Mouse (Mus musculus) heart, embryonic 14.5 days (tissue): Measurements from ENCODE around the gene Slc2a9. TPM values are rescaled to one million over a fixed set of nuclear protein-coding genes. Genes with fewer than 3 reads are reported as not detected.

Experiments used
- ATAC-seq: fragments of 200-750 bp; cut with Nextera tagmentation; 2 replicates; pipeline ENCODE4 v1.8.0; 2017; ENCODE audit warnings: low read depth, moderate TSS enrichment; ENCODE audit not compliant: insufficient number of reproducible peaks, insufficient read depth, low FRiP score
- H3K27ac ChIP-seq, 2 experiments: fragments of 200-500 bp in 1 of 2; fragments of 300-500 bp in 1 of 2; sonication (generic) in 1 of 2; replicated peaks in 1 of 2; 2 replicates each; pipeline ENCODE4 v1.5.1; 2012 to 2014; ENCODE audit warnings: low read depth in 2 of 2, low read length in 2 of 2, control low read depth in 1 of 2, mild to moderate bottlenecking in 1 of 2, mixed read lengths in 1 of 2; ENCODE audit not compliant: control insufficient read depth in 1 of 2, insufficient read depth in 1 of 2
- H3K27me3 ChIP-seq: fragments of 300-500 bp; sonication (generic); 2 replicates; pipeline ENCODE4 v1.6.1; 2014; ENCODE audit warnings: mild to moderate bottlenecking, low read length, control low read depth; ENCODE audit not compliant: control insufficient read depth, insufficient read depth
- H3K36me3 ChIP-seq: fragments of 300-500 bp; sonication (generic); 2 replicates; pipeline ENCODE4 v1.6.1; 2014; ENCODE audit warnings: mild to moderate bottlenecking, control low read depth, low read length, mixed read lengths; ENCODE audit not compliant: control insufficient read depth, insufficient read depth
- H3K4me1 ChIP-seq, 2 experiments: fragments of 200-500 bp in 1 of 2; fragments of 300-500 bp in 1 of 2; sonication (generic) in 1 of 2; 2 replicates each; pipeline ENCODE4 v1.6.1; 2012 to 2014; ENCODE audit warnings: low read length in 2 of 2, control low read depth in 1 of 2, mixed read lengths in 1 of 2; ENCODE audit not compliant: control insufficient read depth in 2 of 2, insufficient read depth in 2 of 2
- H3K4me2 ChIP-seq: fragments of 300-500 bp; sonication (generic); 2 replicates; pipeline ENCODE4 v1.6.1; 2014; ENCODE audit warnings: mild to moderate bottlenecking, low read length
- H3K4me3 ChIP-seq, 2 experiments: fragments of 200-500 bp in 1 of 2; fragments of 300-500 bp in 1 of 2; sonication (generic) in 1 of 2; 2 replicates each; pipeline ENCODE4 v1.5.1; 2012 to 2014; ENCODE audit warnings: low read length in 2 of 2, mild to moderate bottlenecking in 2 of 2, control low read depth in 1 of 2, low read depth in 1 of 2, moderate library complexity in 1 of 2; ENCODE audit not compliant: control insufficient read depth in 1 of 2, insufficient read depth in 1 of 2
- H3K9ac ChIP-seq: fragments of 300-500 bp; sonication (generic); 2 replicates; pipeline ENCODE4 v1.6.1; 2014; ENCODE audit warnings: mild to moderate bottlenecking, low read length
- H3K9me3 ChIP-seq: fragments of 300-500 bp; sonication (generic); 2 replicates; pipeline ENCODE4 v1.6.1; 2016; ENCODE audit warnings: low read length, control low read depth; ENCODE audit not compliant: control insufficient read depth
- WGBS: fragments of 180-500 bp; shearing (Covaris S2); extraction: QIAGEN DNeasy Blood & Tissue Kit; methylation state at CpG from one replicate; pipeline ENCODE4 v1.1.7; 2014; 5-methylcytosine and 5-hydroxymethylcytosine counted together
- polyA plus RNA-seq: library from polyadenylated mRNA; unstranded; fragments of >200 nt; fragmentation: Nextera tagmentation; extraction: Ambion mirVana; gene quantifications from 2 replicates; pipeline ENCODE4 v1.2.1, GENCODE M21; 2014

Slc2a9 gene
- polyA plus RNA-seq, 1 experiment from 2014 or later = 0.32 TPM

- 0 out of 2 replicates have a peak, but pooled peaks cover 3% of the 10 kb centered on the region for H3K27me3 ChIP-seq
- H3K4me2 ChIP-seq = no peak overlapping the region
- no peak overlapping the region for H3K27ac ChIP-seq
- no peak overlapping the region for H3K9ac ChIP-seq
- H3K9me3 ChIP-seq = no peaks in the 10 kb centered on the region
- WGBS = 28% methylated on average over 4 of the region's 4 CpGs
- H3K36me3 ChIP-seq = no peaks in the 10 kb centered on the region
- H3K4me1 ChIP-seq = peaks cover 6 to 8% of the 10 kb centered on the region in 2 experiments; a peak in 3 of 4 replicates
- H3K4me3 ChIP-seq = no peak overlapping the region
- ATAC-seq = no peak; the same call in 1 of the 2 replicates
Observed at GRCm38 (mm10) chr5:38479027-38479426, 23.9 kb downstream of the Slc2a9 start.

DNA sequence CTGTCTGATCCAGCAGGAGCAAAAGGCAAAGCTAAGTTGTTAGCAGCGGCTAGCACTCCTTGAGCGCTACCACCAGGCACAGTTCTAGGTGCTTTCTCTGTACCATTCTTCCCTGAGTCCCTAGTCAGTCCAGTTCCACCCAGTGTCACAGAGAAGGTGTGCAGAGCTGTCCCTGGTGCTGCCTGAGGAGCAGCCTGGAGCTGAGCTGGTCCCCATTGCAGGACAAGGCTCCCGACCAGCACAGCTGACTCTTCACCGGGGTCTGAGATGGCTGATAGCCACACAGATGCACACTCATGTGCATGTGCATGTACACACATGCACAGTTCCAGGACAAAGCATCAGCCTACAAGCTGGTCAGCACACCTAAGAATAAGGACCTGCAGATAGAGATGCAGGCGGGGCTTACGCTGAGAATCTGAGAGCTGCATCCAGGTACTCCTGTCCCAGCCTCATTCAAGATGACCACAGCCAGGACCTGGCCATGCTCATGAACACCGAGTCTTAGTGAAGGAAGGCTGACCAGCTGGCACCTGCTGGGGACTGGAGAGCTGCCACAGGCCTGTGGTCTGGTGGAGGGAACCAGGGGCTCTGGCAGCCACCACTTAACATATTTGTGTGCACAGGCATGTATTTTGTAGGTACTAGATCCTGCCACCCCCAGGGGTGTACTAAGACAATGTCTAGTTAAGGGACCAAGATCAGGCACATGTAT lies 25.1 kb downstream of the Slc2a9 start:
- Histone ChIP-seq H3K4me3 (no peak overlapping the region), H3K4me1 (peaks cover 6 to 8% of the 10 kb centered on the region in 2 experiments; a peak in 3 of 4 replicates), H3K27ac (no peak overlapping the region), H3K36me3 (no peaks in the 10 kb centered on the region), H3K27me3 (0 out of 2 replicates have a peak, but pooled peaks cover under 1% of the 10 kb centered on the region), H3K9me3 (no peaks in the 10 kb centered on the region), H3K9ac (no peak overlapping the region), H3K4me2 (no peak overlapping the region)
- no peak; the same call in 1 of the 2 replicates for ATAC-seq
- 68% methylated on average over 7 of the region's 7 CpGs for WGBS

DNA sequence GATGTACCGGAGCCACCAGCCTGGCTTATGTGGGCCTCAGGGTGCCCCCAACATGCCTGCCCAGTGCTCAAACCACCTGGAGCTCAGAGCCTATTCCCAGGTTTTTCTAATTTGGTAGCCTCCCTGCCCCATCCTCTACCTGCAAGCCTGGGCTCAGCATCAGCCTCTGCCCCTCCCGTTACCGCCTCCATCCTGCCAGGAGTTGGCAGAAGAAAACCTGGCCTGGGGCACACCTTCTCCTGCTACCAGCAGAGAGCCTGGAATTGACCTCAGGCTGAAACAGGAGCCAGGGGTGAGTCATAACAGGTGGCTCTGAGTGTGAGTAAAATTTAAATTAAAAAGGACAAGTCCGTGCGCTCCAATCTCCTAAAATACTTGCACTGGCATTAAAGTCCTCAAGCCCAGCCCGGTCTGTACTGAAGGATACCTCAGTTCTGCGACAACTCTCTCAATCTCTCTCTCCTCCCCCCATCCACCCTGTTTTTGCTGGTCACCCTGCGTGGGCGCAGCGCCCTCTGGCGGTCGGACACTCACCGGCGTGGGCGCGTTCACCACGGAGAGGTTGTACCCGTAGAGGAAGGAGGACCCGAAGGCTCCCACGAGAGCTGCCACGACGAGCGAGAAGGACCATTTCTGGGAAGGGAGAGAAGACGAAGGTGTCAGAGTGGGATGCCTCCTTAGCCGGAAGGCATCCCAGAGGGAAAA lies 25.9 kb downstream of the Slc2a9 start:
- no peaks in the 10 kb centered on the region for H3K36me3 ChIP-seq
- WGBS = 83% methylated on average over 25 of the region's 25 CpGs
- peaks cover 6 to 8% of the 10 kb centered on the region in 2 experiments; a peak in 3 of 4 replicates for H3K4me1 ChIP-seq
- no peak overlapping the region for H3K27ac ChIP-seq
- H3K9ac ChIP-seq = no peak overlapping the region
- no peaks in the 10 kb centered on the region for H3K9me3 ChIP-seq
- no peak overlapping the region for H3K4me3 ChIP-seq
- no peaks in the 10 kb centered on the region for H3K27me3 ChIP-seq
- no peak for ATAC-seq
- no peak overlapping the region for H3K4me2 ChIP-seq

DNA sequence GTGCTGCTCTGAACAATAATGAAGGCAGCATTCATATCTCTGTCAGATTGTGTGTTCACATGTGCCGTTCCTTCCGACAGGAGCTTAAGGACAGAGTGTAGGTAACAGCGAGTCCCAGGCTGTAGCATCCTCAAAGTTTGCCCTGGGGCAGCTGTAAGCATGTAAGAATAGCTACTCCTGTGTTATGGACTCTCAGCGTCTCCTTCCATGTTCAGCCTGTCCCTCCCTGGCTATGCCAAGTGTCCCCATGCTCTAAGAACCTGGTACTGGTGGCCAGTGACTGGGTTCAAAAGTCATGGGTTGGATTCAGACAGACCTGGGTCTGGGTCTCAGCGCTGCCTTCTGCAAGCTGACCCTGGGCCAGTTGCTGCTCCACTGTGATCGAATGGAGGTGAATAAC lies 32.1 kb downstream of the Slc2a9 start:
- H3K4me3 ChIP-seq = no peak overlapping the region
- ATAC-seq = no peak
- H3K4me2 ChIP-seq = no peak overlapping the region
- no peaks in the 10 kb centered on the region for H3K4me1 ChIP-seq
- 83% methylated on average over 6 of the region's 6 CpGs for WGBS
- H3K27ac ChIP-seq = no peak overlapping the region
- H3K9me3 ChIP-seq = no peaks in the 10 kb centered on the region
- no peak overlapping the region for H3K9ac ChIP-seq
- H3K27me3 ChIP-seq = no peaks in the 10 kb centered on the region
- no peaks in the 10 kb centered on the region for H3K36me3 ChIP-seq

DNA sequence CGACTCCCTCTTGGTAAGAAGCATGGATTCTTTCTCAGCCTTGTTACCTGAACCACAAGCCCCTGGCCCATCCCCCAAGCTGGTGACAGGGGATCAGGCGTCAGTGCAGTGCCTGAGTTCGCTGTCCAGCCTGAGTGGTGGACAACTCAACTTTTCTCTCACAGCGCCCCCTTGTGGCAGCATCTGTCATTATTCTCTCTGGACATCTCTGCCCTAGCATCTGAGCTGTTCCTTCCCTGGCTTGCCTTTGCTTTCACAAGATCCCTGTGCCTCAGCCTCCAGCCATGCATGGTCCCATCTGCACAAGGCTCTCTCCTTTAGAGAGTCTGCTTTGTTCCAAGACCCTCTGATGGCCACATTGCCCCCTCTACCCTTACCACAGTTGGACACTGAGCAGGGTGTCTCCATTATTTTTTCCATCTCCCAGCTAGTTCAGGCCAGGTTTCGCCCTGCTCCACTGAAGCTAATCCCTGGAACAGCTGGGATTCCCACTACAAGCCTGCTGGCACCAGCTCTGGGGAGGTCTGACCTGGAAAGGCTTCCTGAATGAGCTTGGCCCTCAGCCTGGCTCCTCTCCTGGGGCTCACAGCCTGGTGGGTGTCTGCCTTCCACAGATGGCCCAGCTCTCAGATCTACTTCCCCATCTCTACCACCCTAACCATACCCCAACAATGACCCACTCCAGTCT lies 32.9 kb downstream of the Slc2a9 start:
- Histone ChIP-seq H3K36me3 (no peaks in the 10 kb centered on the region), H3K27me3 (no peaks in the 10 kb centered on the region), H3K27ac (no peak overlapping the region), H3K9ac (no peak overlapping the region), H3K4me1 (no peaks in the 10 kb centered on the region), H3K9me3 (no peaks in the 10 kb centered on the region), H3K4me2 (no peak overlapping the region), H3K4me3 (no peak overlapping the region)
- ATAC-seq = 0 out of 2 replicates have a peak, but pooled peaks have one; percentile 47
- 16% methylated on average over 5 of the region's 5 CpGs for WGBS

DNA sequence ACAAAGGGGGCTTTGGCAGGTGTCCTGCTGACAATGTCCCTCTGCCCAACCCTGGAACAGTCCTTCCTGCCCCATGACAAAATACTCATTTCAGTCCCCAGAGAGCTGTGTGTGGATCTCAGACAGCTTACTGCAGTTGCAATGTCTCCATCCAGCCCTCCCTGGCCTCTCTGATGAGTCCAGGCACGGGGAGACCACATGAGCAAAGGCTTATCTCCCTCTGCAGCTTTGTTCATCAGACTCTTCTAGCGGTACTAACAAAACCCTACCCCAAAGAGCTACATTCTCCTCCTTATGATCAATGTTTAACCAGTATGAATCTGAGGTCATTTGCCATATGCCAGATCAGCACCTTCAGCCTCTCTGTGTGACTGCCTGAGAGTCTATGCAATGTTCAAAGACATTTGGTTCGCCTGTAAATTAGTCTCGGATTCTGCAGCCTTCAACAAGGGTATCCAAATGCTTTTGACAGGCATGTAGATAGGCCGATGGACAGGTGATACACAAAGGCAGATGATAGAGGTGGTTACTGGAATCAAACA lies 36.3 kb downstream of the Slc2a9 start:
- 74% methylated on average over 5 of the region's 5 CpGs for WGBS
- no peak for ATAC-seq
- no peak overlapping the region for H3K4me2 ChIP-seq
- H3K4me3 ChIP-seq = no peak overlapping the region
- H3K27me3 ChIP-seq = no peaks in the 10 kb centered on the region
- H3K4me1 ChIP-seq = no peaks in the 10 kb centered on the region
- no peak overlapping the region for H3K9ac ChIP-seq
- H3K36me3 ChIP-seq = no peaks in the 10 kb centered on the region
- H3K27ac ChIP-seq = no peak overlapping the region
- no peaks in the 10 kb centered on the region for H3K9me3 ChIP-seq

GRCm38 (mm10) chr5:38461261-38461660 lies 41.7 kb downstream of the Slc2a9 start:
- Histone ChIP-seq H3K36me3 (no peaks in the 10 kb centered on the region), H3K27me3 (no peaks in the 10 kb centered on the region), H3K9me3 (no peaks in the 10 kb centered on the region), H3K4me2 (no peak overlapping the region), H3K4me1 (no peaks in the 10 kb centered on the region), H3K27ac (no peak overlapping the region), H3K9ac (no peak overlapping the region), H3K4me3 (no peak overlapping the region)
- WGBS = 78% methylated on average over 5 of the region's 5 CpGs
- no peak for ATAC-seq
